Mouse (Mus musculus): ENCODE data around the gene Pla2g4e. TPM values are rescaled to one million over a fixed set of nuclear protein-coding genes. Genes with fewer than 3 reads are reported as not detected.
A peak's percentile ranks its signal among the peaks of the same experiment; 100 is the strongest.

Gene Pla2g4e
- polyA plus RNA-seq, 1 experiment from 2014 or later: 5.8 TPM

GRCm38 (mm10) chr2:120173718-120174117 lies 71.4 kb downstream of the Pla2g4e start:
- peak; percentile 59 for DNase-seq (ENCODE audit: low spot score)
- ATAC-seq (ENCODE audit: low FRiP score, low TSS enrichment): peak; percentile 35; the same call in 1 of the 2 replicates
- no peaks in the 10 kb centered on the region for H3K27me3 ChIP-seq (ENCODE audit: control insufficient read depth, insufficient read depth, low read length)
- H3K27ac ChIP-seq (replicated peaks): no peak overlapping the region
- H3K4me3 ChIP-seq (ENCODE audit: low read depth, low read length): no peak overlapping the region
- no peaks in the 10 kb centered on the region for H3K4me1 ChIP-seq (replicated peaks; ENCODE audit: control insufficient read depth, insufficient read depth)
- H3K9me3 ChIP-seq (ENCODE audit: control insufficient read depth, low read length): no peaks in the 10 kb centered on the region
- H3K4me2 ChIP-seq (replicated peaks; ENCODE audit: low read depth): no peak overlapping the region
- TF ChIP-seq CTCF (IDR thresholded peaks at IDR 0.05; ENCODE audit: low read depth) (peak; percentile 92), EP300 (optimal IDR thresholded peaks at IDR 0.05) (no peak)
- H3K36me3 ChIP-seq (ENCODE audit: control insufficient read depth, insufficient read depth, low read length): no peaks in the 10 kb centered on the region
- 15% methylated on average over 10 of the region's 10 CpGs for WGBS
- H3K9ac ChIP-seq (ENCODE audit: low read length): no peak overlapping the region

DNA sequence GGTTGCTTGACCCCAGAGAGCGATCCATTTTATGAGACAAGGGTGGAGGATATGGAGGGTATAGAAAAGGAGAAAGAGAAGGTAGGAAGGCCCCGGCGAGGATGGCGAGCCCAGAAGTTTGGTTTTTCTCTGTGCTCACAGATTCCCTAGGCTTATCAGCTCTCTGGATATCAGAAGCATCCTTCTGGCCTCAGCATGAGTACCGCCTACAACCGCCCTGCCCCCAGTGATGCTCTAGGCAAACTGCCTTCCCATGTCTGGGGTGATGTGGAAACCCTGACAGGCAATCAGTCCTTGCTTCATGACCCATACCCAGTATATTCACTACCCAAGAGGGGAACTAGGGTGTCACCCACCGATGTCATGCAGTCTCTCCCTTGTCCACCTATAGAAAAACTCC lies 73.8 kb downstream of the Pla2g4e start:
- Histone ChIP-seq H3K27me3 (ENCODE audit: control insufficient read depth, insufficient read depth, low read length) (no peaks in the 10 kb centered on the region), H3K36me3 (ENCODE audit: control insufficient read depth, insufficient read depth, low read length) (no peaks in the 10 kb centered on the region), H3K9ac (ENCODE audit: low read length) (no peak overlapping the region), H3K4me2 (replicated peaks; ENCODE audit: low read depth) (no peak overlapping the region), H3K27ac (replicated peaks) (no peak overlapping the region), H3K4me3 (ENCODE audit: low read depth, low read length) (no peak overlapping the region), H3K4me1 (replicated peaks; ENCODE audit: control insufficient read depth, insufficient read depth) (no peaks in the 10 kb centered on the region), H3K9me3 (ENCODE audit: control insufficient read depth, low read length) (no peaks in the 10 kb centered on the region)
- no peak for TF ChIP-seq EP300 (optimal IDR thresholded peaks at IDR 0.05)
- TF ChIP-seq CTCF (IDR thresholded peaks at IDR 0.05; ENCODE audit: low read depth): no peak
- no peak for DNase-seq (ENCODE audit: low spot score)
- no peak for ATAC-seq (ENCODE audit: low FRiP score, low TSS enrichment)
- 85% methylated on average over 7 of the region's 7 CpGs for WGBS

DNA sequence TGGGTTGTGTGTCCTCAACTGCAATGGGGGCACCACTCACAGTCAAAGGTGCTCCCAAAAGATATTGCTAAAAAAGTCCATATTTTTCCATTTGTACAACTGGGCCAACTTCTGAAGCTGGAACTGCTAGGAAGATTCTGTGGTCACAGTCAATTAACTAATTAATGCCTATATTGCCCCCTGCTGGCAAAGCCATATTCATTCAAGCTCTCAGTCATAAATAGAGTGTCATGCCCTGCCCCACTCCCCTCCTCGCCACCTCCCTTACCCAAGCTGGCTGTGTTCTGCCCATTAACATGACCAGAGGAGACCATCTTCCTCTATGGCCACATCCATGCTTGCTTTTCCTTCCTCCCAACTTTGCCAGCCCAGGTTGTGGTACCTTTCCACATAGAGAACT lies 74.4 kb downstream of the Pla2g4e start:
- Histone ChIP-seq H3K27ac (replicated peaks) (no peak overlapping the region), H3K27me3 (ENCODE audit: control insufficient read depth, insufficient read depth, low read length) (no peaks in the 10 kb centered on the region), H3K4me3 (ENCODE audit: low read depth, low read length) (no peak overlapping the region), H3K9ac (ENCODE audit: low read length) (no peak overlapping the region), H3K4me1 (replicated peaks; ENCODE audit: control insufficient read depth, insufficient read depth) (no peaks in the 10 kb centered on the region), H3K9me3 (ENCODE audit: control insufficient read depth, low read length) (no peaks in the 10 kb centered on the region), H3K36me3 (ENCODE audit: control insufficient read depth, insufficient read depth, low read length) (no peaks in the 10 kb centered on the region), H3K4me2 (replicated peaks; ENCODE audit: low read depth) (no peak overlapping the region)
- TF ChIP-seq EP300 (optimal IDR thresholded peaks at IDR 0.05) (no peak), CTCF (IDR thresholded peaks at IDR 0.05; ENCODE audit: low read depth) (peak; percentile 75)
- 32% methylated on average over 1 of the region's 1 CpGs for WGBS
- DNase-seq (ENCODE audit: low spot score): peak; percentile 34
- no peak for ATAC-seq (ENCODE audit: low FRiP score, low TSS enrichment)

GRCm38 (mm10) chr2:120169382-120169781 lies 75.8 kb downstream of the Pla2g4e start:
- TF ChIP-seq CTCF (IDR thresholded peaks at IDR 0.05; ENCODE audit: low read depth) (peak; percentile 71), EP300 (optimal IDR thresholded peaks at IDR 0.05) (no peak)
- no peaks in the 10 kb centered on the region for H3K9me3 ChIP-seq (ENCODE audit: control insufficient read depth, low read length)
- H3K4me3 ChIP-seq (ENCODE audit: low read depth, low read length): no peak overlapping the region
- H3K36me3 ChIP-seq (ENCODE audit: control insufficient read depth, insufficient read depth, low read length): no peaks in the 10 kb centered on the region
- H3K27me3 ChIP-seq (ENCODE audit: control insufficient read depth, insufficient read depth, low read length): no peaks in the 10 kb centered on the region
- H3K4me1 ChIP-seq (replicated peaks; ENCODE audit: control insufficient read depth, insufficient read depth): no peaks in the 10 kb centered on the region
- DNase-seq (ENCODE audit: low spot score) (no peak), ATAC-seq (ENCODE audit: low FRiP score, low TSS enrichment) (no peak)
- WGBS: 87% methylated on average over 3 of the region's 3 CpGs
- H3K27ac ChIP-seq (replicated peaks): no peak overlapping the region
- no peak overlapping the region for H3K4me2 ChIP-seq (replicated peaks; ENCODE audit: low read depth)
- H3K9ac ChIP-seq (ENCODE audit: low read length): no peak overlapping the region

- Histone ChIP-seq H3K27ac (replicated peaks) (no peak overlapping the region), H3K4me3 (ENCODE audit: low read depth, low read length) (no peak overlapping the region), H3K27me3 (ENCODE audit: control insufficient read depth, insufficient read depth, low read length) (no peaks in the 10 kb centered on the region), H3K4me2 (replicated peaks; ENCODE audit: low read depth) (no peak overlapping the region), H3K9me3 (ENCODE audit: control insufficient read depth, low read length) (no peaks in the 10 kb centered on the region), H3K9ac (ENCODE audit: low read length) (no peak overlapping the region), H3K4me1 (replicated peaks; ENCODE audit: control insufficient read depth, insufficient read depth) (no peaks in the 10 kb centered on the region), H3K36me3 (ENCODE audit: control insufficient read depth, insufficient read depth, low read length) (no peaks in the 10 kb centered on the region)
- TF ChIP-seq EP300 (optimal IDR thresholded peaks at IDR 0.05) (no peak), CTCF (IDR thresholded peaks at IDR 0.05; ENCODE audit: low read depth) (no peak)
- DNase-seq (ENCODE audit: low spot score) (no peak), ATAC-seq (ENCODE audit: low FRiP score, low TSS enrichment) (no peak)
- WGBS: 86% methylated on average over 8 of the region's 8 CpGs
Observed at GRCm38 (mm10) chr2:120167763-120168162, 77.4 kb downstream of the Pla2g4e start.

- Histone ChIP-seq H3K27me3 (ENCODE audit: control insufficient read depth, insufficient read depth, low read length) (no peaks in the 10 kb centered on the region), H3K36me3 (ENCODE audit: control insufficient read depth, insufficient read depth, low read length) (no peaks in the 10 kb centered on the region), H3K9me3 (ENCODE audit: control insufficient read depth, low read length) (no peaks in the 10 kb centered on the region), H3K4me2 (replicated peaks; ENCODE audit: low read depth) (no peak overlapping the region), H3K9ac (ENCODE audit: low read length) (no peak overlapping the region), H3K4me3 (ENCODE audit: low read depth, low read length) (no peak overlapping the region), H3K27ac (replicated peaks) (no peak overlapping the region), H3K4me1 (replicated peaks; ENCODE audit: control insufficient read depth, insufficient read depth) (no peaks in the 10 kb centered on the region)
- ATAC-seq (ENCODE audit: low FRiP score, low TSS enrichment) (no peak), DNase-seq (ENCODE audit: low spot score) (no peak)
- TF ChIP-seq CTCF (IDR thresholded peaks at IDR 0.05; ENCODE audit: low read depth): no peak
- no peak for TF ChIP-seq EP300 (optimal IDR thresholded peaks at IDR 0.05)
- 65% methylated on average over 10 of the region's 10 CpGs for WGBS
Observed at GRCm38 (mm10) chr2:120165474-120165873, 79.7 kb downstream of the Pla2g4e start.
